Mouse (Mus musculus) heart, adult 10 weeks (tissue): ENCODE data around the gene Adamts20. TPM values are rescaled to one million over a fixed set of nuclear protein-coding genes. Genes with fewer than 3 reads are reported as not detected.

ENCODE experiments used
- polyA plus RNA-seq: library from polyadenylated mRNA; stranded (reverse); fragments of 350-450 nt; fragmentation: Illumina TruSeq; extraction: RNeasy Lipid Tissue Mini Kit (QIAGEN cat#74804); gene quantifications from one replicate; pipeline ENCODE4 v1.2.3, GENCODE M21; 2014; ENCODE audit warnings: low read depth, low replicate concordance

Gene Adamts20
- polyA plus RNA-seq: 0.21 TPM

DNA sequence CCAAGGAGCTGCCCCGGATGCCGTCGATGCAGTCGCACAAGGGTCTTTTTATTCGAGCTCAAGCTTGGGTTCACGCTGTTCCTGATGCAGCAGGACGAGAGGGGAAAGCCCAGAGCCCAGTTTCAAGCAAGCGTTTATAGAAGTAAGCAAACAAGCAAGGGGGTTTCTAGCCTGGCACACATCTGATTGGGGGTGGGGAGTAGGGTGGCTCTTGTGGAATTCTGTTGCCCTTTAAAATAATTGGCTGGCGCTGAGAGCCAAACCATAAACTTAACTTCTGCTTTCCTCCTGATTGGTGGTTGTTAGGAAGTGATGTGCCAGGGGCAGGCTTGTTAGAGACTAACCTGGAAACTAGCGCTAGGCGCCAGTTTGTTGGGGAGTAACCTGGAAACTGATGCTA is at the start of gene Adamts20:
TSS of gene Adamts20 (minus strand) at position 101 of the 400 bp plus-strand sequence.

Other genes with a start within 250 kb of the Adamts20 start
- gene Pus7l, start 78.1 kb upstream of the Adamts20 start, polyA plus RNA-seq: 1.8 TPM
- 2.8 TPM for gene Irak4, start 78.2 kb upstream of the Adamts20 start, polyA plus RNA-seq
- gene Twf1, start 124.5 kb upstream of the Adamts20 start, polyA plus RNA-seq: 16.7 TPM
- gene Tmem117, start 163.8 kb upstream of the Adamts20 start, polyA plus RNA-seq: 11.2 TPM